Mouse (Mus musculus) bone marrow macrophage, adult 2 months (primary cell): ENCODE measurements around the gene Urod.

Experiments used
- CTCF ChIP-seq: IDR thresholded peaks from 2 replicates; pipeline ENCODE4 v1.5.1; 2012; ENCODE audit warnings: low read depth, mild to moderate bottlenecking, low read length, moderate library complexity
- POLR2A ChIP-seq: IDR thresholded peaks from 2 replicates; pipeline ENCODE4 v1.6.1; 2012; ENCODE audit warnings: mild to moderate bottlenecking, low read depth, low read length, borderline replicate concordance

DNA sequence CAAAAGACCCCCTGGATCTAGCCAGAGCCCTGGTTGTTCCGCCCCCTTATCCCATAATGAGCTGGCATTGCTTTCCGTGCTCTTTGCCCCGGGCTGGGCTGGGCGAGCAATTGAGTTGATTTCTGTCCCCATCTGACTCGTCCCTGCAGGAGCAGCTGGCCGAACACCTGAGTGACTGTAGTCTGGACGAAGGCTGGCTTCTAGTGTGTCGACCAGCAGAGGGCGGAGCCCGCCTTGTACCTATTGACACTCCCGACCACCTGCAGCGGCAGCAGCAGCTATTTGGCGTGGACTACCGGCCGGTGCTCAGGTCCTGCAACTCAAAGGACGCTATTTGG lies 1.6 kb upstream of the Urod start:
- TF ChIP-seq POLR2A: no peak
- no peak for TF ChIP-seq CTCF
